Mouse (Mus musculus) G1E (cell line): ENCODE results near the gene Wfikkn1.

Source experiments
- CTCF ChIP-seq: IDR thresholded peaks from 2 replicates; pipeline ENCODE4 v1.5.1; 2012; ENCODE audit warnings: low read depth, low read length, inconsistent platforms, mixed read lengths
- GATA1 ChIP-seq: IDR thresholded peaks from 2 replicates; pipeline ENCODE4 v1.6.1; 2012; ENCODE audit warnings: borderline replicate concordance, low read length, inconsistent platforms, mixed read lengths
- POLR2AphosphoS5 ChIP-seq: IDR thresholded peaks from 2 replicates; pipeline ENCODE4 v1.6.1; 2012; ENCODE audit warnings: low read depth, low read length, inconsistent platforms; ENCODE audit not compliant: insufficient replicate concordance
- TAL1 ChIP-seq: conservative IDR thresholded peaks from 2 replicates; pipeline ENCODE4 v1.6.1; 2012; ENCODE audit warnings: low read depth, low read length, inconsistent platforms, mixed read lengths

- TF ChIP-seq CTCF (no peak), GATA1 (no peak), TAL1 (no peak), POLR2AphosphoS5 (no peak)
Measured at GRCm38 (mm10) chr17:25895891-25896290, 15.2 kb upstream of the Wfikkn1 start.
